Mouse (Mus musculus) midbrain, embryonic 14.5 days (tissue): ENCODE measurements around the gene Alg11. TPM values are rescaled to one million over a fixed set of nuclear protein-coding genes. Genes with fewer than 3 reads are reported as not detected.

Experiments
- ATAC-seq: fragments of 200-750 bp; cut with Nextera tagmentation; 2 replicates; pipeline ENCODE4 v1.8.0; 2017; ENCODE audit warnings: moderate number of reproducible peaks, moderate library complexity; ENCODE audit not compliant: low FRiP score, low TSS enrichment
- DNase-seq: peaks from one replicate; pipeline ENCODE4 v3.0.0-alpha.2; 2015
- H3K27ac ChIP-seq: fragments of 300-500 bp; sonication (generic); replicated peaks from 2 replicates; pipeline ENCODE4 v1.5.1; 2014; ENCODE audit warnings: mild to moderate bottlenecking, low read depth, low read length, moderate library complexity
- H3K27me3 ChIP-seq: fragments of 300-500 bp; sonication (generic); 2 replicates; pipeline ENCODE4 v1.6.1; 2014; ENCODE audit warnings: low read length, control low read depth, mixed read lengths; ENCODE audit not compliant: control insufficient read depth, insufficient read depth
- H3K36me3 ChIP-seq: fragments of 300-500 bp; sonication (generic); 2 replicates; pipeline ENCODE4 v1.6.1; 2014; ENCODE audit warnings: low read length, control low read depth; ENCODE audit not compliant: control insufficient read depth, insufficient read depth
- H3K4me1 ChIP-seq: fragments of 300-500 bp; sonication (generic); 2 replicates; pipeline ENCODE4 v1.6.1; 2014; ENCODE audit warnings: mild to moderate bottlenecking, antibody characterized with exemption, low read length, control low read depth; ENCODE audit not compliant: control insufficient read depth, insufficient read depth
- H3K4me2 ChIP-seq: fragments of 300-500 bp; sonication (generic); 2 replicates; pipeline ENCODE4 v1.6.1; 2014; ENCODE audit warnings: mild to moderate bottlenecking, low read length, moderate library complexity
- H3K4me3 ChIP-seq: fragments of 300-500 bp; sonication (generic); replicated peaks from 2 replicates; pipeline ENCODE4 v1.5.1; 2014; ENCODE audit warnings: low read depth, low read length
- H3K9ac ChIP-seq: fragments of 300-500 bp; sonication (generic); replicated peaks from 2 replicates; pipeline ENCODE4 v1.6.1; 2014; ENCODE audit warnings: mild to moderate bottlenecking, low read length, moderate library complexity
- H3K9me3 ChIP-seq: fragments of 300-500 bp; sonication (generic); 2 replicates; pipeline ENCODE4 v1.6.1; 2016; ENCODE audit warnings: low read length, control low read depth, mixed read lengths; ENCODE audit not compliant: control insufficient read depth
- WGBS: fragments of 180-500 bp; shearing (Covaris S2); extraction: QIAGEN DNeasy Blood & Tissue Kit; methylation state at CpG from one replicate; pipeline ENCODE4 v1.1.7; 2014; 5-methylcytosine and 5-hydroxymethylcytosine counted together
- polyA plus RNA-seq: library from polyadenylated mRNA; unstranded; fragments of >200 nt; fragmentation: Nextera tagmentation; extraction: Ambion mirVana; gene quantifications from 2 replicates; pipeline ENCODE4 v1.2.1, GENCODE M21; 2014

The Alg11 gene
- polyA plus RNA-seq, 1 experiment from 2014 or later, result 37.3 TPM

DNA sequence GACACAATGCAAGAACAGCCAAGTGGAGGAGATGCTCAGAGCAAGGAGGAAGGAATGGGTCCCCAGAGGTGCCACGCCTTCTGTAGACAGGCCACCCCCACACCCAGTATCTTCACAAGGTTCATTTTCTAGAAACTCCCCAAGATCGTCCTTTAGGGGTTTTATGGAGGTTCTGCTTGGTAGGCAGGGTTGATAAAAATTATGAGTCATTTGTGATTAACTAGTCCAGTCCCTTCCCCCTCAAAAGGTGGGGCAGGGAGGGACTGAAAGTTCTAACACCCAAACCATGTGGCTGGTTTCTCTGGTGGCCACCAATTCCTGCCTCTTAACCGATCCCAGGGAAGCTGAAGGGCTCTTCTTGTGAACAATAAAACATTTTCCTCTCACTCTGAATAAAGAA, 3.7 kb upstream of the Alg11 start:
- no peak overlapping the region for H3K4me3 ChIP-seq
- H3K4me2 ChIP-seq, result no peak overlapping the region
- no peaks in the 10 kb centered on the region for H3K36me3 ChIP-seq
- H3K27ac ChIP-seq, result no peak overlapping the region
- WGBS, result 91% methylated on average over 3 of the region's 3 CpGs
- H3K4me1 ChIP-seq, result peaks cover 3% of the 10 kb centered on the region; the same call in 1 of the 2 replicates
- no peaks in the 10 kb centered on the region for H3K9me3 ChIP-seq
- H3K27me3 ChIP-seq, result no peaks in the 10 kb centered on the region
- DNase-seq (no peak), ATAC-seq (no peak)
- no peak overlapping the region for H3K9ac ChIP-seq

DNA sequence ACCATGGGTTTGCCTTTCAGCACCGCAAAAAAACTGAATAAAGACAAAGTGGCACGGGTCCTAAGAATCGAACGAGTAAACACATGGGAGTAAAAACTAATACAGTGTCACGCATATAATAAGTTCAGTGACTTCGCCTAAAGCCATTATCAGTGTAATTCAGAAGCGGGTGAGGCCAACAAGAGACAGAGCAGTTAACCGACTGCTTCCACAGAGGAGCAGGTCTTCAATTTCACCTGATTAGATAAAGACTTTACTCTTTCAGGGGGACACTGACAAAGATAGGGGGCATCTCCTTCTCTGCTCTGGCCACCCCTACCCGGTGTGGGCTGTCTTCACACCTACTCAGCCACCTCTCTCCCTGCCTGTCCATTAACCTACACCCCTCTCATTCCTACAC, 2.2 kb upstream of the Alg11 start:
- no peak for ATAC-seq
- 85% methylated on average over 9 of the region's 9 CpGs for WGBS
- H3K9ac ChIP-seq, result no peak overlapping the region

DNA sequence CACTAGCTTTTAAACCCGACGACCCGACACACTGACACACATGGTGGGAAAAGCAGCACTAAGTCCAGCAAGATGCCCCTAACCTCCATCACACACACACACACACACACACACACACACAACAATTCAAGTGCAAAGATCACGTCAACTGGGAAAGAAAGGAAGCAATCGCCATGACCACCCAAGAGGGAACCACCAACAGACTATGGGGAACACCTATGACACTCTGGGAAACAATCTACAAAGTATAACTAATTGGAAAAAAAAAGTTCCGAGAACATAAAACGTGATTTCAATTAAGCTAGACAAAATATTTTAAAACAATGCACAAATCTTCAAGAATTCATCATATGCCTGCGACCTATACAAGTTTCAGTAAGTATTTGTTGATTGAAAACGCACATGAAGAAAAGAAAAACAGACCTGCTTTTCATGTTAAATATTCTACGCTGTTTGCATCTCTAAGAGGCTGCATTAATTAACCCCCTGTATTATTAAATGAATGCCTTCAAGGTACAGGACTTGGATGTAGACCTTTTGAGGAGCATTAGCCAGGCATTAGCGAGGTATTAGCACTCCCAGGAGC, 1.3 kb upstream of the Alg11 start:
- WGBS, result 39% methylated on average over 11 of the region's 11 CpGs
- DNase-seq, result no peak
- ATAC-seq, result no peak
- H3K4me2 ChIP-seq, result peak overlapping the region; percentile 85
- H3K36me3 ChIP-seq, result peaks cover 3% of the 10 kb centered on the region
- no peaks in the 10 kb centered on the region for H3K9me3 ChIP-seq
- no peaks in the 10 kb centered on the region for H3K27me3 ChIP-seq
- no peak overlapping the region for H3K27ac ChIP-seq
- peaks cover 3% of the 10 kb centered on the region; the same call in 1 of the 2 replicates for H3K4me1 ChIP-seq
- H3K4me3 ChIP-seq, result peak overlapping the region; percentile 72
- no peak overlapping the region for H3K9ac ChIP-seq

More for the DNA sequence above, 2.2 kb upstream of the Alg11 start:
- H3K4me3 ChIP-seq, result no peak overlapping the region
- H3K36me3 ChIP-seq, result 0 out of 2 replicates have a peak, but pooled peaks cover under 1% of the 10 kb centered on the region
- no peaks in the 10 kb centered on the region for H3K27me3 ChIP-seq
- DNase-seq, result no peak
- H3K4me2 ChIP-seq, result no peak overlapping the region
- H3K27ac ChIP-seq, result no peak overlapping the region
- no peaks in the 10 kb centered on the region for H3K9me3 ChIP-seq
- peaks cover 3% of the 10 kb centered on the region; the same call in 1 of the 2 replicates for H3K4me1 ChIP-seq

DNA sequence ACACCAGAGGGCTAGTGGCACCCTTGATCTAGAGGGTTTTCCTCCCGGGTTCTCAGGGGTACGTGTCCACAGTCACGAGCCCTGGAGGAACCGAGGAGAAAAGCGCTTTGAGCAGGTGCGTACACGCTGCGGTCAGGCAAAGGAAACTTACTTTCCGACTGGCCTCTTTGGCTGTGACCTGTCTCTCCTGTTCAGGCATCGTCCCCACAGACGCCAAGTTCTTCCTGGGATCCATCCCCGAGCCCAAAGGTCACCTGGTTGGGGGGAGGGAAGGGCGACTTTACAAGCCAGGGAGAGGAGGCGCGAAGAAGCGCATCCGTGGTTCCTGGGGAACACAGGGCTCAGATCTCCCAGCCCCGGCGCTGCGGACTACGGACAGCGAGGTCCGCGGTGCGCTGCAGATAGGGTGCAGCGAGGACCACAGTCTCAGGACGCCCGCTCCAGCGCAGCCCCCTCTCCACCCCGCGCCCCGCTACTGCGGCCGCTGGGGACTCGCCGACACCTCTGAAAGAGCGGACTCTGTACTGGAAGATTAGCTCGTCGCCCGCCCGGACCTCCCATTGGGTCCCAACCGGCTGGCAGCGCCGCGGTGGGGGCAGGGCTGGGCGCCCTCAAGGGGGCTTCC, 588 bp upstream of the Alg11 start, which contains the start of gene Atp7b:
Gene Atp7b, minus strand, starts transcription at position 485 of the 625 bp plus-strand sequence.
- Histone ChIP-seq H3K9me3 (no peaks in the 10 kb centered on the region), H3K4me1 (peaks cover 3% of the 10 kb centered on the region; the same call in 1 of the 2 replicates), H3K27ac (no peak within 1 kb of the TSS; the same call in 1 of the 2 replicates), H3K9ac (peak within 1 kb of the TSS; percentile 62), H3K4me3 (peak within 1 kb of the TSS; percentile 72), H3K27me3 (no peaks in the 10 kb centered on the region), H3K4me2 (peak within 1 kb of the TSS; percentile 85), H3K36me3 (peaks cover 9% of the 10 kb centered on the region)
- DNase-seq (peak; percentile 54), ATAC-seq (peak; percentile 91)
- under 1% methylated on average over 45 of the region's 46 CpGs for WGBS

DNA sequence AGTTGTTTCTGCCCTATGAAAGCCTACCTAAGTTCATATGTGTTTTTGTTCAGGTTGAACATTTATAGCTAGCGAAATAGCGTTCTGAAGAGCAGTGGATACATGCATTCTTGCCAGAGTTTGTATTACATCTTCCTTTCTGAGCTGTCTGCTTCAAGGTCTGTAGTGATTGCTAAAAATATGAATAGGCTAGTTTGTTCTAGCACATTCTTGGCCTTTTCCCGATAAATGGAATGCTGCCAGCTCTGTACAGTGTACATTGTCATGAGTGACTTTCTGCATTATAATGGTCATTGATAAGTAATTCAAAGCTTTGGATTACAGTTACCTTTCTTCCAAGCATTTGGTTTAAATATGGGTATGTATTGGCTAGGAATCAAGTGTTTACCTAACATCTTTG, 605 bp downstream of the Alg11 start:
- Histone ChIP-seq H3K4me3 (peak overlapping the region; percentile 72), H3K4me1 (peaks cover 3% of the 10 kb centered on the region; the same call in 1 of the 2 replicates), H3K36me3 (peaks cover 21% of the 10 kb centered on the region), H3K27me3 (no peaks in the 10 kb centered on the region), H3K9me3 (no peaks in the 10 kb centered on the region), H3K27ac (no peak overlapping the region), H3K9ac (no peak overlapping the region), H3K4me2 (peak overlapping the region; percentile 57)
- DNase-seq (no peak), ATAC-seq (no peak)
- 4% methylated on average over 3 of the region's 3 CpGs for WGBS

DNA sequence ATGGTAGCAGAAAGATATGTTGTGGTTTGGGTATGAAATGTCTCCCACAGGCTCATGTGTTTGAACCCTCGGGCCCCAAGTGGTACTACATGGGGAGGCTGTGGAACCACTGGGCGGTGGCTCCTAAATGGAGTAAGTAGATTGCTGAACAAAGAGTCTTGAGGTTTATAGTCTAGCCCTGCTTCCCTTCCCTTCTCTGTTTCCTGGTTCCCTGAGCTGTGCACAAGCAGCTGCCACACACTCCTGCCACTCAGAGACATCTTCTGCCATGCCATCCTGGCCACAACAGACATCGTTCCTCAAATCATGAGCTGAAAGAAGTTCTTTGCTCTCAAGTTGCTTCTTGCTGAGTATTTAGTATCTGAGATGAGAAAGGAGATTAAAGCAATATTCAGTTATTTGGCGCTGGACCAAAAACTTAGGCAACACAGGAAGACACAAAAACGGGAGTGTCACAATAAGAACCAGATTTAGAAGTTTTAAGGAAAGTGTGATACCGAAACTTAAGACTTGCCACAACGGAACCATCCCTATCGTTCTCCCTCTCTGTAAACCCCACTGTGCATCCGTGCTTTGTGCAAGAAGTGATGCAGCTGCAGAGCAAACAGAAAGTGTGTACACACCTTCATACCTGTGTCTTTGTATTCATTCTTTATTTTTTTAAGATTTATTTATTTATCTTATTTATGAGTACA, 18.9 kb downstream of the Alg11 start:
- ATAC-seq, result no peak
- no peaks in the 10 kb centered on the region for H3K36me3 ChIP-seq
- H3K4me1 ChIP-seq, result no peaks in the 10 kb centered on the region
- H3K9ac ChIP-seq, result no peak overlapping the region
- no peaks in the 10 kb centered on the region for H3K27me3 ChIP-seq
- H3K9me3 ChIP-seq, result no peaks in the 10 kb centered on the region
- WGBS, result 89% methylated on average over 9 of the region's 9 CpGs
- no peak overlapping the region for H3K4me2 ChIP-seq
- H3K27ac ChIP-seq, result no peak overlapping the region
- DNase-seq, result no peak
- no peak overlapping the region for H3K4me3 ChIP-seq

DNA sequence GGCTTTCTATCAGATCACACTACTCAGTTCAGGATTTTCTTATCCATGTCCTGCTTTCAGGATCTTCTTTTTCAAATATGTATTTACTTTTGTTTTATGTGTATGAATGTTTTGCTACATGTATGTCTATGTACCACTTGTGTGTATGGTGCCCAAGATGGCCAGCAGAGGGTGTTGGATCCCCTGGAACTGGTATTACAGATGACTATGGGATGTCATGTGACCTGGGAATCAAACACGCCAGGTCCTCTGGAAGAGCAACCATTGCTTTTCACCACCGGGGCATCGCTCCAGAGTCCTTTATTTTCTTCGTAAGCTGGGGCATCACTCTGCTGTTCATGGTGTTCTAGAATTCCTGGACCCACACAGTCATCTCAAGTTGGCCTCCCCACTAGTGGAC, 28.7 kb downstream of the Alg11 start:
- H3K27ac ChIP-seq, result no peak overlapping the region
- H3K4me3 ChIP-seq, result no peak overlapping the region
- no peaks in the 10 kb centered on the region for H3K9me3 ChIP-seq
- DNase-seq, result no peak
- no peaks in the 10 kb centered on the region for H3K27me3 ChIP-seq
- H3K9ac ChIP-seq, result no peak overlapping the region
- H3K36me3 ChIP-seq, result no peaks in the 10 kb centered on the region
- 94% methylated on average over 4 of the region's 4 CpGs for WGBS
- ATAC-seq, result no peak
- H3K4me2 ChIP-seq, result no peak overlapping the region
- H3K4me1 ChIP-seq, result no peaks in the 10 kb centered on the region

DNA sequence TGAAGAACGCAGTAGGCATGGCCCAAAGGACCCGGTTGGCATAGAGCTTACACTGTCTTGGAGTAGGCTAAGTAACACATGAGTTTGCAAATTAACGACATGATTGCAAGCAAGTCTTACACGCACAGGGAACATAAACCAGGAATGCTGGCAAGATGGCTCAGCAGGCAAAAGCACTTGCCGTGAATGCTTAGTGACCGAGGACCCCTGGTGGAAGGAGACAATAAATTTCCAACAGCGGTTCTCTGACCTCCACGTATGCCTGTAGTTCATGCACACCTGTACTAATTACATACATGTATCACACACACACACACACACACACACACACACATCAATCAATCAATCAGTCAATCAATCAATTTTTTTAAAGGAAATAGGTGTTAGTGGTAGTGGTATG, 31.0 kb downstream of the Alg11 start:
- Histone ChIP-seq H3K9me3 (no peaks in the 10 kb centered on the region), H3K4me1 (no peaks in the 10 kb centered on the region), H3K36me3 (no peaks in the 10 kb centered on the region), H3K4me3 (no peak overlapping the region), H3K27ac (no peak overlapping the region), H3K27me3 (no peaks in the 10 kb centered on the region), H3K4me2 (no peak overlapping the region), H3K9ac (no peak overlapping the region)
- DNase-seq, result peak; percentile 53
- WGBS, result 50% methylated on average over 8 of the region's 8 CpGs
- ATAC-seq, result peak; percentile 17; the same call in 1 of the 2 replicates
